Mouse (Mus musculus) CH12.LX (cell line): Measurements from ENCODE around the gene Fam24a. TPM values are rescaled to one million over a fixed set of nuclear protein-coding genes. Genes with fewer than 3 reads are reported as not detected.

ENCODE experiments used
- DNase-seq: peaks from one replicate; pipeline ENCODE4 v3.0.0-alpha.2; 2013; ENCODE audit errors: extremely low read depth
- H3K27ac ChIP-seq: 2 replicates; pipeline ENCODE4 v1.5.1; 2012; ENCODE audit warnings: low read depth, mild to moderate bottlenecking, control low read depth, moderate library complexity; ENCODE audit not compliant: insufficient read depth
- H3K27me3 ChIP-seq: replicated peaks from 2 replicates; pipeline ENCODE3; 2012; ENCODE audit warnings: inconsistent platforms
- H3K36me3 ChIP-seq, 2 experiments: replicated peaks in 1 of 2; 2 replicates each; pipeline versions ENCODE3 to v1.6.1; 2012; ENCODE audit warnings: inconsistent platforms in 1 of 2, low read length in 1 of 2, mild to moderate bottlenecking in 1 of 2, mixed read lengths in 1 of 2, moderate library complexity in 1 of 2; ENCODE audit not compliant: control insufficient read depth in 1 of 2, insufficient read depth in 1 of 2
- H3K4me1 ChIP-seq, 2 experiments: 2 replicates each; pipeline ENCODE4 v1.6.1; 2012; ENCODE audit warnings: inconsistent platforms in 1 of 2, moderate library complexity in 1 of 2; ENCODE audit not compliant: insufficient read depth in 2 of 2, control insufficient read depth in 1 of 2
- H3K4me2 ChIP-seq: 2 replicates; pipeline ENCODE4 v1.6.1; 2012; ENCODE audit warnings: low read depth, mild to moderate bottlenecking, control low read depth; ENCODE audit not compliant: poor library complexity, insufficient read depth, severe bottlenecking
- H3K4me3 ChIP-seq, 3 experiments: fragments of 150-350 bp in 1 of 3; sonication (generic) in 1 of 3; replicated peaks in 1 of 3; 2 replicates each; pipeline versions ENCODE3 to v1.5.1; 2011 to 2012; ENCODE audit warnings: low read depth in 2 of 3, low read length in 2 of 3, mild to moderate bottlenecking in 2 of 3, moderate library complexity in 2 of 3, control low read depth in 1 of 3, improper control_type of control experiment in 1 of 3, inconsistent platforms in 1 of 3, mixed read lengths in 1 of 3; ENCODE audit not compliant: poor library complexity in 1 of 3
- H3K79me2 ChIP-seq: replicated peaks from 2 replicates; pipeline ENCODE4 v1.6.1; 2012; ENCODE audit warnings: mild to moderate bottlenecking, moderate library complexity; ENCODE audit not compliant: control insufficient read depth, poor library complexity, insufficient read depth, severe bottlenecking; ENCODE audit errors: extremely low read depth
- H3K9ac ChIP-seq: 2 replicates; pipeline ENCODE4 v1.6.1; 2012; ENCODE audit warnings: low read depth, mild to moderate bottlenecking, control low read depth, moderate library complexity; ENCODE audit not compliant: insufficient read depth
- H3K9me3 ChIP-seq: replicated peaks from 2 replicates; pipeline ENCODE3; 2012; ENCODE audit warnings: low read length, inconsistent platforms, mixed read lengths
- BHLHE40 ChIP-seq: IDR thresholded peaks from 2 replicates; pipeline ENCODE4 v1.6.1; 2011; ENCODE audit warnings: mild to moderate bottlenecking, low read depth, low read length, improper control_type of control experiment
- CHD2 ChIP-seq: IDR thresholded peaks from 2 replicates; pipeline ENCODE4 v1.6.1; 2011; ENCODE audit warnings: low read length, improper control_type of control experiment
- E2F4 ChIP-seq: IDR thresholded peaks from 2 replicates; pipeline ENCODE4 v1.6.1; 2011; ENCODE audit warnings: low read depth, low read length, improper control_type of control experiment; ENCODE audit not compliant: insufficient replicate concordance
- ELF1 ChIP-seq: IDR thresholded peaks from 2 replicates; pipeline ENCODE4 v1.6.1; 2014; ENCODE audit warnings: low read depth, mild to moderate bottlenecking, inconsistent platforms, low read length, improper control_type of control experiment
- ETS1 ChIP-seq: conservative IDR thresholded peaks from 2 replicates; pipeline ENCODE4 v1.6.1; 2012; ENCODE audit warnings: low read depth, mild to moderate bottlenecking, inconsistent platforms, low read length, improper control_type of control experiment, moderate library complexity
- GABPA ChIP-seq: IDR thresholded peaks from 2 replicates; pipeline ENCODE4 v1.6.1; 2012; ENCODE audit warnings: low read depth, low read length, improper control_type of control experiment, inconsistent platforms; ENCODE audit not compliant: insufficient replicate concordance
- HCFC1 ChIP-seq: IDR thresholded peaks from 2 replicates; pipeline ENCODE4 v1.6.1; 2012; ENCODE audit warnings: low read depth, mild to moderate bottlenecking, inconsistent platforms, low read length, improper control_type of control experiment
- IRF4 ChIP-seq: IDR thresholded peaks from 2 replicates; pipeline ENCODE4 v1.6.1; 2014; ENCODE audit warnings: low read depth, mild to moderate bottlenecking, inconsistent platforms, low read length, improper control_type of control experiment
- JUND ChIP-seq: conservative IDR thresholded peaks from 2 replicates; pipeline ENCODE4 v1.6.1; 2011; ENCODE audit warnings: low read depth, low read length, improper control_type of control experiment
- KAT2A ChIP-seq: IDR thresholded peaks from 2 replicates; pipeline ENCODE4 v1.6.1; 2012; ENCODE audit warnings: low read length, improper control_type of control experiment, inconsistent platforms; ENCODE audit not compliant: insufficient replicate concordance
- MAFK ChIP-seq: IDR thresholded peaks from 2 replicates; pipeline ENCODE4 v1.6.1; 2011; ENCODE audit warnings: low read length, improper control_type of control experiment; ENCODE audit not compliant: insufficient replicate concordance
- MAZ ChIP-seq: IDR thresholded peaks from 2 replicates; pipeline ENCODE4 v1.6.1; 2012; ENCODE audit warnings: low read depth, mild to moderate bottlenecking, inconsistent platforms, low read length, improper control_type of control experiment, moderate library complexity
- MEF2A ChIP-seq: IDR thresholded peaks from 2 replicates; pipeline ENCODE4 v1.6.1; 2014; ENCODE audit warnings: low read depth, mild to moderate bottlenecking, inconsistent platforms, low read length, improper control_type of control experiment, borderline replicate concordance
- MXI1 ChIP-seq: IDR thresholded peaks from 2 replicates; pipeline ENCODE4 v1.6.1; 2011; ENCODE audit warnings: mild to moderate bottlenecking, low read depth, low read length, improper control_type of control experiment
- MYC ChIP-seq: IDR thresholded peaks from 2 replicates; pipeline ENCODE4 v1.6.1; 2011; ENCODE audit warnings: low read depth, mild to moderate bottlenecking, improper control_type of control experiment, low read length
- NRF1 ChIP-seq: IDR thresholded peaks from 2 replicates; pipeline ENCODE4 v1.6.1; 2014; ENCODE audit warnings: low read depth, mild to moderate bottlenecking, inconsistent platforms, low read length, improper control_type of control experiment, moderate library complexity
- PAX5 ChIP-seq: IDR thresholded peaks from 2 replicates; pipeline ENCODE4 v1.6.1; 2012; ENCODE audit warnings: low read length, inconsistent platforms, mixed read lengths
- RAD21 ChIP-seq: IDR thresholded peaks from 2 replicates; pipeline ENCODE4 v1.6.1; 2011; ENCODE audit warnings: low read depth, mild to moderate bottlenecking, low read length, improper control_type of control experiment, moderate library complexity
- TCF12 ChIP-seq: IDR thresholded peaks from 2 replicates; pipeline ENCODE4 v1.6.1; 2014; ENCODE audit warnings: low read depth, mild to moderate bottlenecking, inconsistent platforms, low read length, improper control_type of control experiment
- USF1 ChIP-seq: IDR thresholded peaks from 2 replicates; pipeline ENCODE4 v1.6.1; 2014; ENCODE audit warnings: low read depth, mild to moderate bottlenecking, inconsistent platforms, low read length, improper control_type of control experiment
- USF2 ChIP-seq: conservative IDR thresholded peaks from 2 replicates; pipeline ENCODE4 v1.6.1; 2011; ENCODE audit warnings: low read depth, low read length, improper control_type of control experiment
- ZC3H11A ChIP-seq: IDR thresholded peaks from 2 replicates; pipeline ENCODE4 v1.6.1; 2012; ENCODE audit warnings: low read depth, mild to moderate bottlenecking, inconsistent platforms, low read length, improper control_type of control experiment
- ZKSCAN1 ChIP-seq: IDR thresholded peaks from 2 replicates; pipeline ENCODE4 v1.6.1; 2012; ENCODE audit warnings: low read depth, inconsistent platforms, low read length, improper control_type of control experiment, borderline replicate concordance
- dilution Hi-C: fragments of 300-500 bp; cut with MboI; formaldehyde crosslinking; loops from 2 replicates; pipeline ENCODE4 v1.14.3; 2020; ENCODE audit warnings: low sequenced_read_pairs; ENCODE audit not compliant: extremely low pct_unique_long_range_greater_than_20kb, extremely low pct_ligation_motif_present
- in situ Hi-C: fragments of 300-500 bp; cut with MboI; formaldehyde crosslinking; loops from 3 replicates; pipeline ENCODE4 v1.14.3; 2019; ENCODE audit warnings: low sequenced_read_pairs, low pct_ligation_motif_present, low pct_unique_long_range_greater_than_20kb, mixed read lengths
- polyA plus RNA-seq: library from polyadenylated mRNA; unstranded; fragments of >175 nt; gene quantifications from 2 replicates; pipeline ENCODE4 v1.2.1, GENCODE M21; 2012; ENCODE audit warnings: low read depth; ENCODE audit not compliant: insufficient read length
- total RNA-seq, 2 experiments: library from RNA; depleted of rRNA; stranded (reverse); fragments of 300-350 nt in 1 of 2; fragments of >200 nt in 1 of 2; gene quantifications; 2 replicates each; pipeline ENCODE4 v1.2.3; 2012 to 2014

The Fam24a gene
- total and polyA plus RNA-seq, 3 experiments: 0.36 TPM; not detected in 2

DNA sequence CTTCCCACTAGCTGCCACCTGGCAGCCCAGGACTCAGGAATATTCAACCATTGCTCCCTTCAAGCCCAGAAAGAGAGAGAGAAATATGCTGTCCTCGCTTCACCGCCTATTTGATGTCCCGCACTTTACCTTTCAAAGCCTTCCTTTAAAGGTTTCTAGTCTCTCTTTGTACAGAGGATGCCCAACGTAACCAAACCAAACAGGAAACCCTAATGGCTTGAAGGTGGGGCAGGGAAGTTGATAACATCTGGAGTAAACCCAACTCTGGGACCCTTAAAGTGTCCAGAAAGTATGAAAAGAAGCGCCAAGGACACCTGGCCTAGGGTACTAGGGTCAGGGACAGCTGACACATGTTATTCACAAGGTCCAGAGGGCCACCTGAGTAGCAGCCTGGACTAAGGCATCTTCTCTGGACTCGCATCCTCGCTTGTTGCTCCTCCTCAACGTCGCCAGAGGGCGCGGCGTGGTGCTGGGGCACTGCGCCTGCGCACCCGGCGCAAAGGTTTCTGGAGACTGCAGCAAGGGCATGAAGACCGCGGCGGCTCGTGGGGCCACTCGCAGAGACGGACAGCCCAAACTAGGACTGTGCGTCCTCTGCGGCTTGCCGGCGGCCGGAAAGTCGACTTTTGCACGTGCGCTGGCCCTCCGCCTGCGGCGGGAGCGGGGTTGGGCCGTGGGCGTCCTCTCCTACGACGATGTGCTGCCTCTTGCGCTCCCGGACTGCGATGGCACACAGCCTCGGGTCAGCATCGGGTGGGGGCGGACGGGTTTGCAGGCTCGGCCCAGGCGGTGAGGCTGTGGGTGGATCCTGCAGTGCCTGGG, 37.2 kb downstream of the Fam24a start, which contains the start of gene Pstk (continued):
- TF ChIP-seq RAD21: no peak; the same call in 1 of the 2 replicates
- peak; percentile 16; the same call in 1 of the 2 replicates for TF ChIP-seq MYC
- no peak for TF ChIP-seq ZKSCAN1
- TF ChIP-seq MEF2A: no peak
- peak; percentile 97 for TF ChIP-seq NRF1
- no peak for TF ChIP-seq JUND
- TF ChIP-seq MXI1: peak; percentile 59
- TF ChIP-seq HCFC1: peak; percentile 64
- TF ChIP-seq CHD2: no peak
- TF ChIP-seq PAX5: no peak
- TF ChIP-seq MAZ: no peak
- TF ChIP-seq MAFK: no peak
- TF ChIP-seq ZC3H11A: no peak
- TF ChIP-seq ELF1: 0 out of 2 replicates have a peak, but pooled peaks have one; percentile 29

DNA sequence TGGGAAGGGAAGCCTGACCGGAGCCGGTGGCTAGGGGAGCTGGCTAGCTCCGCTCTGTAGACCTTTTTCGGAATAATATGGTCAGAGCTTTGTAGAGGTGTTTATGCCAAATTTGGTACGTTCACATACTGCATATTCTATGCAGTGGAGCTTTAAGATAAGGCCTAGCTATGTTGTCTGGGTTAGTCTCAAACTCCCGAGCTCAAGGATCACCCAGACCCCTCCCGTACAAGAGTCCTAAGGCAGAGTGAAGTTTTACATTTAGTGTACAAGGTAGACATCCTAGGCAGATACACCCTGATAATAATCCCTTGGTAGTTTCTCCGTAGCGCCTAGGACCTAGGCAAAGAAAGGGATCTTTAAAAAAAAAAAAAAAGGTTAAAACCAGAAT, 37.8 kb downstream of the Fam24a start:
- H3K9ac ChIP-seq: peak overlapping the region; percentile 70
- peak overlapping the region; percentile 61 to 88 (median 79) for H3K4me3 ChIP-seq
- H3K27ac ChIP-seq: 0 out of 2 replicates have a peak overlapping the region, but pooled peaks have one; percentile 34
- dilution Hi-C loops: no loop called here
- in situ Hi-C loops: no loop called here
- TF ChIP-seq MEF2A: no peak
- no peak for TF ChIP-seq GABPA
- TF ChIP-seq BHLHE40: no peak
- no peak for TF ChIP-seq E2F4
- no peak for TF ChIP-seq KAT2A
- no peak for TF ChIP-seq USF2
- no peak for TF ChIP-seq JUND
- no peak for TF ChIP-seq IRF4
- TF ChIP-seq USF1: no peak
- no peak for TF ChIP-seq CHD2
- TF ChIP-seq TCF12: no peak
- TF ChIP-seq ETS1: no peak
- TF ChIP-seq PAX5: no peak
- no peaks in the 10 kb centered on the region for H3K9me3 ChIP-seq
- no peaks in the 10 kb centered on the region for H3K79me2 ChIP-seq
- peaks cover 4% of the 10 kb centered on the region for H3K27me3 ChIP-seq
- peaks cover 0 to 16% of the 10 kb centered on the region in 2 experiments for H3K36me3 ChIP-seq
- DNase-seq: no peak
- H3K4me2 ChIP-seq: peak overlapping the region; percentile 55
- peaks cover 2 to 15% of the 10 kb centered on the region in 2 experiments; a peak in 3 of 4 replicates for H3K4me1 ChIP-seq
